Mouse (Mus musculus) lung, postnatal 4 days (tissue): ENCODE measurements around the gene Tbc1d2.
"Not testable (repeated sequence)": the region's sequence is repeated elsewhere in the genome, so short reads cannot be mapped to it uniquely, and the experiment has no call there.

Experiments used
- DNase-seq, 2 experiments: peaks; one replicate each; pipeline ENCODE4 v3.0.0; 2021

Gene Tbc1d2

GRCm38 (mm10) chr4:46641283-46641682 is 8.7 kb downstream of the Tbc1d2 start:
- no peak for DNase-seq

GRCm38 (mm10) chr4:46639866-46640265 is 10.1 kb downstream of the Tbc1d2 start:
- no peak for DNase-seq

GRCm38 (mm10) chr4:46637250-46637649 is 12.8 kb downstream of the Tbc1d2 start:
- not testable (repeated sequence) for DNase-seq

GRCm38 (mm10) chr4:46635702-46636430 is 14.1 kb downstream of the Tbc1d2 start:
- DNase-seq, result no peak

- DNase-seq, result no peak
Observed at GRCm38 (mm10) chr4:46634881-46635280, 15.1 kb downstream of the Tbc1d2 start.

GRCm38 (mm10) chr4:46633565-46633964 is 16.4 kb downstream of the Tbc1d2 start:
- DNase-seq, result peak in 1 of 2 experiments; percentile 21

- DNase-seq, result no peak
Observed at GRCm38 (mm10) chr4:46632465-46632864, 17.5 kb downstream of the Tbc1d2 start.

- DNase-seq, result peak; percentile 52 to 70
Observed at GRCm38 (mm10) chr4:46630390-46630789, 19.6 kb downstream of the Tbc1d2 start.

- no peak for DNase-seq
Observed at GRCm38 (mm10) chr4:46628873-46629272, 21.1 kb downstream of the Tbc1d2 start.

GRCm38 (mm10) chr4:46628081-46628480 is 21.9 kb downstream of the Tbc1d2 start:
- DNase-seq, result no peak

- DNase-seq, result no peak
Observed at GRCm38 (mm10) chr4:46625101-46625500, 24.9 kb downstream of the Tbc1d2 start.

GRCm38 (mm10) chr4:46623007-46623406 is 27.0 kb downstream of the Tbc1d2 start:
- DNase-seq, result peak; percentile 31 to 50

GRCm38 (mm10) chr4:46620946-46621345 is 29.1 kb downstream of the Tbc1d2 start:
- DNase-seq, result no peak

GRCm38 (mm10) chr4:46620330-46620729 is 29.7 kb downstream of the Tbc1d2 start:
- peak in 1 of 2 experiments; percentile 50 for DNase-seq

- DNase-seq, result peak in 1 of 2 experiments; percentile 39
Observed at GRCm38 (mm10) chr4:46618196-46618817, 31.7 kb downstream of the Tbc1d2 start.

- no peak for DNase-seq
Observed at GRCm38 (mm10) chr4:46617408-46617807, 32.6 kb downstream of the Tbc1d2 start.

GRCm38 (mm10) chr4:46614641-46615040 is 35.4 kb downstream of the Tbc1d2 start:
- peak; percentile 51 to 52 for DNase-seq

GRCm38 (mm10) chr4:46613618-46614017 is 36.4 kb downstream of the Tbc1d2 start:
- no peak for DNase-seq

GRCm38 (mm10) chr4:46611181-46611580 is 38.8 kb downstream of the Tbc1d2 start:
- peak; percentile 63 to 88 for DNase-seq

GRCm38 (mm10) chr4:46607601-46608000 is 42.4 kb downstream of the Tbc1d2 start:
- DNase-seq, result no peak

GRCm38 (mm10) chr4:46605451-46605850 is 44.6 kb downstream of the Tbc1d2 start:
- DNase-seq, result no peak

- DNase-seq, result peak in 1 of 2 experiments; percentile 16
Observed at GRCm38 (mm10) chr4:46602704-46603103, 47.3 kb downstream of the Tbc1d2 start.

GRCm38 (mm10) chr4:46601844-46602423 is 48.1 kb downstream of the Tbc1d2 start, which contains the start of gene Coro2a:
Coro2a (minus strand) TSS chr4:46602202.
- peak; percentile 81 to 91 for DNase-seq
